Mouse (Mus musculus) bone marrow, adult 2 months (tissue): ENCODE measurements around the gene Ddx27.

ENCODE experiments used
- CTCF ChIP-seq: fragments of 200-500 bp; IDR thresholded peaks from 2 replicates; pipeline ENCODE4 v1.5.1; 2011; ENCODE audit warnings: low read length, control low read depth; ENCODE audit not compliant: control insufficient read depth, insufficient read depth
- POLR2A ChIP-seq: fragments of 200-500 bp; IDR thresholded peaks from 2 replicates; pipeline ENCODE4 v1.6.1; 2011; ENCODE audit warnings: low read depth, mild to moderate bottlenecking, control low read depth, low read length, borderline replicate concordance; ENCODE audit not compliant: control insufficient read depth

DNA sequence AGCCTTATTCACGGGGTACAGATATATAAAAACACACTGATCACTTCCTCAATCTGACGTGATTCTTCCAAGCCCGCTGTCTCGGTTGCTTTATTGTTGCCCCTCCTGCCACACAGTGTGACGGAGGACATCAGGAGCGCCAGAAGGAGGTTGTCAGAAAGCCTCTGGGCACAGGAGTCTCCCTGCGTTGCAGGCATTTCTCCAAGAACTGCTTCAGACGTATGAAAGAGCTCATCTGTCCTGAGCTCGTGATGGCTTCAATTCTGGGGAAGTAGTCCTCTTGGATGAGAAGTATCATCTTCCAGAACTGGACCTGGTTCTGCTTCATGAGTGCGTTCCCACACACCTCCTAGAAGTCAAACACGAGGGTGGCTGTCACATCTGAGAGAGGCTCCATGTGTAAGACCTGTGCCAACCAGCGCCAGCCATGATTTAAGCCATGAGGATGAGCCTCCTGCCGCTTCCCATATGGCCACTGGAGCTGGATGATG lies 7.9 kb upstream of the Ddx27 start:
- TF ChIP-seq POLR2A (no peak), CTCF (no peak)
